Mouse (Mus musculus) kidney, postnatal 10 days (tissue): ENCODE measurements at regions not wholly inside any gene's neighbourhood (a gene's known extent, or its start where the extent isn't known, plus 50 kb on each side); places are given as distances from the start of the nearest gene placed in this dataset.

Experiments
- DNase-seq: peaks from one replicate; pipeline ENCODE4 v3.0.0; 2021; ENCODE audit warnings: mixed read lengths

- DNase-seq: no peak
Measured at GRCm38 (mm10) chr6:94761341-94761740, 61.4 kb upstream of the Lrig1 start.

GRCm38 (mm10) chr6:94760629-94761111, 60.7 kb upstream of the Lrig1 start:
- DNase-seq: no peak

- no peak for DNase-seq
Measured at GRCm38 (mm10) chr6:94759649-94760048, 59.7 kb upstream of the Lrig1 start.

- DNase-seq: no peak
Measured at GRCm38 (mm10) chr6:94756006-94756405, 56.0 kb upstream of the Lrig1 start.

DNA sequence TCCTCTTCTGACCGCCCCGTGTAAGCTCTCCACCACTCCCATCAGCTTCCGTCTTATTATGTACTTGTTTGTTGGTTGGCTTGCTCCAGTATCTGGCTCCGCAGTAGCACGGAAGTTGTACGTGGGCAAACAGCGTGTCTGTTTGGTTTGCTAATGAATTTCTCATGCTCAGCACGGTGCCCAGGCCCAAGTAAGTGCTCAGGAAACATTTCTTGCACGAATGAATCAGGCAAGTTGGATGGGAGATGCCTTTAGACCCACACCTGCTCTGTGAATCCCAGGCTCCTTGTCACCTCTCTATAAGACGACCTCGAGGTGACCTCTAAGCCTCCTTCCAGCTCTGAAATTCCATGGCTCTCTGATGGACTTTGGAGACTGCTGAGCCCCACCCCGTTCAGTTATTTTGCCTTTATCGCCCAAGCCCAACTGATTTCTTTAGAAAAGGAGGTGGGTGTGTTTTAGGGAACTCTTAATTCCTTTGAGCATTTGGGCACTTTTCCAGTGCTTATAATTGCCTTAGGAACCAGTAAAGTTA, 55.4 kb upstream of the Lrig1 start:
- no peak for DNase-seq

GRCm38 (mm10) chr6:94754522-94754921, 54.6 kb upstream of the Lrig1 start:
- DNase-seq: no peak

DNA sequence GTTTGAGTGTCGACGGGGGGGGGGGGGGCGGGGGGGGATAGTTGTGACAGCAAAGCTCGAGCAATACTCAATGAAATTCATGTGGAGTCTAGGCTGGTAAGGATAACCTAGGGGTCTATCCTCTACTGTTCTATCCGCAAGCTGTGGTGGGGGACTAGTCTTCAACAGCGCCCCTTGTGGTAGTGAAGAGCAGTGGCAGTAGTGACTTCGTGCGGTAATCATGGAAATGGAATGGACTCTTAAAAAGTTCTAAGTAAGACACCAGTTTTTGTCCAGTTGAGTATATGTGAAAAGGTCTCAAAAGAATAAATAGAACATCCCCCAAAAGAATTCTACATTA, 51.1 kb upstream of the Lrig1 start:
- no peak for DNase-seq

- DNase-seq: no peak
Measured at GRCm38 (mm10) chr6:94750228-94751100, 50.5 kb upstream of the Lrig1 start.
